Mouse (Mus musculus) liver, postnatal 0 days (tissue): ENCODE results near the gene Med16. TPM values are rescaled to one million over a fixed set of nuclear protein-coding genes. Genes with fewer than 3 reads are reported as not detected.

Experiments used
- ATAC-seq: fragments of 200-750 bp; cut with Nextera tagmentation; 2 replicates; pipeline ENCODE4 v1.8.0; 2017; ENCODE audit warnings: mild to moderate bottlenecking, moderate library complexity
- DNase-seq: peaks from one replicate; pipeline ENCODE4 v3.0.0-alpha.2; 2016
- H3K27ac ChIP-seq: fragments of 300-500 bp; sonication (generic); 2 replicates; pipeline ENCODE4 v1.5.1; 2014; ENCODE audit warnings: antibody characterized with exemption, moderate library complexity, mild to moderate bottlenecking, low read depth
- H3K27me3 ChIP-seq: fragments of 300-500 bp; sonication (generic); 2 replicates; pipeline ENCODE4 v1.6.1; 2014; ENCODE audit warnings: low read length, control low read depth, mixed read lengths; ENCODE audit not compliant: insufficient read depth
- H3K36me3 ChIP-seq: fragments of 300-500 bp; sonication (generic); replicated peaks from 2 replicates; pipeline ENCODE4 v1.6.1; 2014; ENCODE audit warnings: mild to moderate bottlenecking, control low read depth, low read length, moderate library complexity, mixed read lengths; ENCODE audit not compliant: insufficient read depth
- H3K4me1 ChIP-seq: fragments of 300-500 bp; sonication (generic); 2 replicates; pipeline ENCODE4 v1.6.1; 2014; ENCODE audit warnings: antibody characterized with exemption, mild to moderate bottlenecking, control low read depth; ENCODE audit not compliant: insufficient read depth
- H3K4me2 ChIP-seq: fragments of 300-500 bp; sonication (generic); 2 replicates; pipeline ENCODE4 v1.6.1; 2014; ENCODE audit warnings: low read depth, mild to moderate bottlenecking, low read length, moderate library complexity, mixed read lengths
- H3K4me3 ChIP-seq: fragments of 300-500 bp; sonication (generic); 2 replicates; pipeline ENCODE4 v1.5.1; 2014; ENCODE audit warnings: low read depth, low read length
- H3K9ac ChIP-seq: fragments of 300-500 bp; sonication (generic); replicated peaks from 2 replicates; pipeline ENCODE4 v1.6.1; 2014; ENCODE audit warnings: mild to moderate bottlenecking, moderate library complexity
- H3K9me3 ChIP-seq: fragments of 300-500 bp; sonication (generic); 2 replicates; pipeline ENCODE4 v1.6.1; 2016; ENCODE audit warnings: mild to moderate bottlenecking, control low read depth, low read length, mixed read lengths
- CTCF ChIP-seq: sonication (generic); IDR thresholded peaks from 2 replicates; pipeline ENCODE4 v1.5.1; 2016; ENCODE audit warnings: antibody characterized with exemption, low read depth
- EP300 ChIP-seq: IDR thresholded peaks from 2 replicates; pipeline ENCODE4 v1.6.1; 2016; ENCODE audit warnings: antibody characterized with exemption, low read depth, mild to moderate bottlenecking
- WGBS: fragments of 180-500 bp; shearing (Covaris S2); extraction: QIAGEN DNeasy Blood & Tissue Kit; methylation state at CpG from one replicate; pipeline ENCODE4 v1.1.7; 2014; ENCODE audit not compliant: insufficient replicate concordance; 5-methylcytosine and 5-hydroxymethylcytosine counted together
- microRNA-seq: library from miRNA; unstranded; fragments of <30 nt; microRNA quantifications from one replicate; pipeline ENCODE4, GENCODE M21; 2016
- polyA plus RNA-seq: library from polyadenylated mRNA; unstranded; fragments of >200 nt; fragmentation: Nextera tagmentation; extraction: Ambion mirVana; gene quantifications from 2 replicates; pipeline ENCODE4 v1.2.1, GENCODE M21; 2015

Gene Med16
- polyA plus RNA-seq, 1 experiment from 2014 or later: 14.3 TPM

DNA sequence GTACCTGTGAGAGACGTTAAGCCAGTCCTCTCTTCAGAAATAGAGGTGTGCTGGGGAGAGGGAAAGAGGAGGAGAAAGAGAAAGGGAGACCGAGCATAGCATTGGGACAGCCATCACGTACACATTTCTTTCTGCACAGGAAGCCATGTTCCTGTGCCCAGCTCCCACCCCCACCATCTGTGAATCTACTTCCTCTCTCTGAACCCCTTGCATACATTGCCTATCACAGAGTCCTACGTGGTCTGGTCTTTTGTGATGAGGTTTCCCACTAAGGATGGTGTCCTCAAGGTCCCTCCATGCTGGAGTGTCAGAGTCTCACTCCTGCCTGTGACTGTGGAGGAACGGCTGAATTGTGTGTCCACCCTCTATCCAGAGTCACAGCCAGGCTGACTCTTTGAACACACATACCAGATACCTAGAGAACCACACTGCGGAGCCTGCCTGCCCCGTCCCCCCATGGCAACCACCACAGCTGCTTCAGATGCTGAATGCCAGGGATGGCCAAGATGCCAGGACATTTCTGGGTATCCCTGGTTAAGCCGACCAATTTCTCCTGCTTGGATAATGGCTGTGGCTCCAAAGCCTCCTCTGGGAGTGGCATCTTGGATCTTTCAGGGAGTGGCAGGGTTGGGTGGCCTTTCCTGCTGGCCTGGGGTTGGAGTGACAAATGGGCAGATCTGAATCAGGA lies 58.6 kb downstream of the Med16 start:
- H3K4me2 ChIP-seq: no peak overlapping the region; the same call in 1 of the 2 replicates
- no peak overlapping the region for H3K9ac ChIP-seq
- H3K4me3 ChIP-seq: no peak overlapping the region
- H3K4me1 ChIP-seq: peaks cover 26% of the 10 kb centered on the region
- no peak overlapping the region for H3K27ac ChIP-seq
- H3K36me3 ChIP-seq: no peaks in the 10 kb centered on the region
- DNase-seq: no peak
- ATAC-seq: no peak
- no peak for TF ChIP-seq CTCF
- no peak for TF ChIP-seq EP300
- H3K9me3 ChIP-seq: no peaks in the 10 kb centered on the region
- H3K27me3 ChIP-seq: no peaks in the 10 kb centered on the region
- WGBS: 49% methylated on average over 8 of the region's 8 CpGs

DNA sequence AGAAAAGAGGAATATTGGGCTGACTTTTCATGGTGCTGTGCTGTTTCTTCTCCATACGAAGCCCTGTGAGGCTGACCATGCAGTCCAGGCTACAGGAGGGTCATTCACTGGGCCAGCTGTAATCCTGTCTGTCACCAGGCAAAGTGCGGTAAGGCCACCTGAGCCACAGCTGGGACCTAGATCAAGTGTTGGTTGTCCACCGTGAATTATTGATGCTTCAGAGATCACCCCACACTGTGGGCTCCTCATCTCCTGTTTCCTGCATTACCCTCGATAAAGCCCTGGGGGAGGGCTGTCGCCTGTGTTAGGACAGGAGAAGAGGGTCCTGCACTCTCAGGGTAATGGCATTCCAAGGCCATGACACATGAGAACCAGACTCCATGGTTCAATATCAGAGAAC lies 62.2 kb downstream of the Med16 start:
- ATAC-seq (no peak), DNase-seq (no peak)
- no peak overlapping the region for H3K4me2 ChIP-seq
- no peaks in the 10 kb centered on the region for H3K27me3 ChIP-seq
- no peak for TF ChIP-seq EP300
- TF ChIP-seq CTCF: no peak
- WGBS: 57% methylated on average over 5 of the region's 5 CpGs
- no peaks in the 10 kb centered on the region for H3K9me3 ChIP-seq
- no peaks in the 10 kb centered on the region for H3K36me3 ChIP-seq
- no peak overlapping the region for H3K9ac ChIP-seq
- H3K4me1 ChIP-seq: peaks cover 2% of the 10 kb centered on the region
- H3K27ac ChIP-seq: no peak overlapping the region
- H3K4me3 ChIP-seq: no peak overlapping the region

Small RNAs within 50 kb of the gene (microRNA-seq; reads per million reads assigned to microRNA genes)
- not detected for gene Mir6910

Other genes starting within 250 kb of the Med16 start
- 0.12 and 0.19 TPM in 2 replicates for gene Madcam1, start 244.4 kb downstream of the Med16 start, polyA plus RNA-seq
- 24.9 and 25.8 TPM in 2 replicates for gene Tpgs1, start 239.6 kb downstream of the Med16 start, polyA plus RNA-seq
- gene Cdc34, start 226.7 kb downstream of the Med16 start, polyA plus RNA-seq: 77.6 and 80.1 TPM in 2 replicates
- 0.09 and 0.13 TPM in 2 replicates for gene Gzmm, start 219.9 kb downstream of the Med16 start, polyA plus RNA-seq
- gene Bsg, start 204.4 kb downstream of the Med16 start, polyA plus RNA-seq: 979 and 1,075 TPM in 2 replicates
- 0.04 and 0.06 TPM in 2 replicates for gene Hcn2, start 192.3 kb downstream of the Med16 start, polyA plus RNA-seq
- gene Polrmt, start 162.3 kb downstream of the Med16 start, polyA plus RNA-seq: 9.9 and 12.6 TPM in 2 replicates
- not detected in 2 replicates for gene Fgf22, start 153.8 kb downstream of the Med16 start, polyA plus RNA-seq
- 28.2 and 34.1 TPM in 2 replicates for gene Rnf126, start 142.0 kb downstream of the Med16 start, polyA plus RNA-seq
- gene Fstl3, start 131.7 kb downstream of the Med16 start, polyA plus RNA-seq: 0.36 and 0.63 TPM in 2 replicates
- gene Prss57, start 118.0 kb downstream of the Med16 start, polyA plus RNA-seq: 5.0 and 7.2 TPM in 2 replicates
- 7.9 and 9.2 TPM in 2 replicates for gene Palm, start 115.4 kb downstream of the Med16 start, polyA plus RNA-seq
- 1.00 and 1.3 TPM in 2 replicates for gene Misp, start 87.9 kb downstream of the Med16 start, polyA plus RNA-seq
- 55.4 and 59.1 TPM in 2 replicates for gene Ptbp1, start 54.5 kb downstream of the Med16 start, polyA plus RNA-seq
- gene Prtn3, start 34.4 kb downstream of the Med16 start, polyA plus RNA-seq: 123 and 127 TPM in 2 replicates
- gene Plppr3, start 34.3 kb downstream of the Med16 start, polyA plus RNA-seq: 2.9 and 4.9 TPM in 2 replicates
- 180 and 207 TPM in 2 replicates for gene Elane, start 22.7 kb downstream of the Med16 start, polyA plus RNA-seq
- not detected in 2 replicates for gene Cfd, start 18.1 kb downstream of the Med16 start, polyA plus RNA-seq
- 4.6 TPM in 1 of 2 replicates, not detected in the other for gene Gm26602, start 1.9 kb upstream of the Med16 start, polyA plus RNA-seq
- 0.18 and 0.34 TPM in 2 replicates for gene Kiss1r, start 8.0 kb upstream of the Med16 start, polyA plus RNA-seq
- 47.3 and 51.7 TPM in 2 replicates for gene R3hdm4, start 12.3 kb upstream of the Med16 start, polyA plus RNA-seq
- 4.5 and 5.5 TPM in 2 replicates for gene Arid3a, start 18.1 kb upstream of the Med16 start, polyA plus RNA-seq
- gene Wdr18, start 51.2 kb upstream of the Med16 start, polyA plus RNA-seq: 40.7 and 41.2 TPM in 2 replicates
- gene Grin3b, start 61.8 kb upstream of the Med16 start, polyA plus RNA-seq: 0.05 TPM in 1 of 2 replicates, not detected in the other
- gene Tmem259, start 75.4 kb upstream of the Med16 start, polyA plus RNA-seq: 13.2 and 14.5 TPM in 2 replicates
- gene Cnn2, start 79.7 kb upstream of the Med16 start, polyA plus RNA-seq: 40.7 and 42.8 TPM in 2 replicates
- 2.5 and 3.1 TPM in 2 replicates for gene Abca7, start 87.6 kb upstream of the Med16 start, polyA plus RNA-seq
- gene Arhgap45, start 107.7 kb upstream of the Med16 start, polyA plus RNA-seq: 12.1 and 14.2 TPM in 2 replicates
- gene Polr2e, start 130.9 kb upstream of the Med16 start, polyA plus RNA-seq: 57.0 and 58.3 TPM in 2 replicates
- 537 and 560 TPM in 2 replicates for gene Gpx4, start 138.2 kb upstream of the Med16 start, polyA plus RNA-seq
- gene Sbno2, start 196.6 kb upstream of the Med16 start, polyA plus RNA-seq: 7.4 and 8.7 TPM in 2 replicates
- gene Stk11, start 206.9 kb upstream of the Med16 start, polyA plus RNA-seq: 9.1 and 11.2 TPM in 2 replicates
- 537 and 576 TPM in 2 replicates for gene Atp5d, start 229.7 kb upstream of the Med16 start, polyA plus RNA-seq
- gene Cbarp, start 231.9 kb upstream of the Med16 start, polyA plus RNA-seq: 0.11 and 0.18 TPM in 2 replicates
- gene Midn, start 239.3 kb upstream of the Med16 start, polyA plus RNA-seq: 3.0 and 4.3 TPM in 2 replicates